Mouse (Mus musculus) neural tube, embryonic 12.5 days (tissue): ENCODE results near the gene Smco4. TPM values are rescaled to one million over a fixed set of nuclear protein-coding genes. Genes with fewer than 3 reads are reported as not detected.
A peak's percentile ranks its signal among the peaks of the same experiment; 100 is the strongest.

ENCODE experiments used
- ATAC-seq: fragments of 200-750 bp; cut with Nextera tagmentation; 2 replicates; pipeline ENCODE4 v1.8.0; 2017; ENCODE audit warnings: low read depth, mild to moderate bottlenecking, moderate TSS enrichment, moderate library complexity; ENCODE audit not compliant: low FRiP score
- H3K27ac ChIP-seq: fragments of 300-500 bp; sonication (generic); 2 replicates; pipeline ENCODE4 v1.5.1; 2016
- H3K27me3 ChIP-seq: fragments of 300-500 bp; sonication (generic); replicated peaks from 2 replicates; pipeline ENCODE4 v1.6.1; 2016; ENCODE audit warnings: mild to moderate bottlenecking
- H3K36me3 ChIP-seq: fragments of 300-500 bp; sonication (generic); 2 replicates; pipeline ENCODE4 v1.6.1; 2016; ENCODE audit warnings: mild to moderate bottlenecking
- H3K4me1 ChIP-seq: fragments of 300-500 bp; sonication (generic); 2 replicates; pipeline ENCODE4 v1.6.1; 2016
- H3K4me2 ChIP-seq: fragments of 300-500 bp; sonication (generic); replicated peaks from 2 replicates; pipeline ENCODE4 v1.6.1; 2016; ENCODE audit warnings: mild to moderate bottlenecking
- H3K4me3 ChIP-seq: fragments of 300-500 bp; sonication (generic); 2 replicates; pipeline ENCODE4 v1.5.1; 2016
- H3K9ac ChIP-seq: fragments of 300-500 bp; sonication (generic); 2 replicates; pipeline ENCODE4 v1.6.1; 2016; ENCODE audit warnings: mild to moderate bottlenecking
- H3K9me3 ChIP-seq: fragments of 300-500 bp; sonication (generic); 2 replicates; pipeline ENCODE4 v1.6.1; 2016; ENCODE audit warnings: mild to moderate bottlenecking
- WGBS: fragments of 180-500 bp; shearing (Covaris S2); methylation state at CpG from one replicate; pipeline ENCODE4 v1.1.7; 2016; 5-methylcytosine and 5-hydroxymethylcytosine counted together
- polyA plus RNA-seq: library from polyadenylated mRNA; unstranded; fragments of >200 nt; fragmentation: Nextera tagmentation; extraction: Ambion mirVana; gene quantifications from 2 replicates; pipeline ENCODE4 v1.2.1, GENCODE M21; 2016

The Smco4 gene
- polyA plus RNA-seq, 1 experiment from 2014 or later: 0.91 TPM

GRCm38 (mm10) chr9:15510557-15511310, 17.5 kb downstream of the Smco4 start:
- H3K9ac ChIP-seq: 0 out of 2 replicates have a peak overlapping the region, but pooled peaks have one; percentile 17
- no peak overlapping the region for H3K27ac ChIP-seq
- no peak overlapping the region for H3K4me3 ChIP-seq
- H3K9me3 ChIP-seq: no peaks in the 10 kb centered on the region
- WGBS: 59% methylated on average over 3 of the region's 3 CpGs
- no peaks in the 10 kb centered on the region for H3K36me3 ChIP-seq
- H3K4me2 ChIP-seq: no peak overlapping the region
- peaks cover 11% of the 10 kb centered on the region; the same call in 1 of the 2 replicates for H3K27me3 ChIP-seq
- peak; percentile 46; the same call in 1 of the 2 replicates for ATAC-seq
- H3K4me1 ChIP-seq: peaks cover 20% of the 10 kb centered on the region; the same call in 1 of the 2 replicates

- ATAC-seq: no peak
- H3K4me3 ChIP-seq: no peak overlapping the region
- peaks cover 20% of the 10 kb centered on the region; the same call in 1 of the 2 replicates for H3K4me1 ChIP-seq
- 80% methylated on average over 7 of the region's 7 CpGs for WGBS
- no peaks in the 10 kb centered on the region for H3K9me3 ChIP-seq
- H3K36me3 ChIP-seq: no peaks in the 10 kb centered on the region
- no peak overlapping the region for H3K9ac ChIP-seq
- H3K27ac ChIP-seq: no peak overlapping the region
- no peak overlapping the region for H3K4me2 ChIP-seq
- peaks cover 11% of the 10 kb centered on the region; the same call in 1 of the 2 replicates for H3K27me3 ChIP-seq
Observed at GRCm38 (mm10) chr9:15512918-15513317, 19.7 kb downstream of the Smco4 start.

GRCm38 (mm10) chr9:15516007-15516406, 22.8 kb downstream of the Smco4 start:
- Histone ChIP-seq H3K4me3 (no peak overlapping the region), H3K9me3 (no peaks in the 10 kb centered on the region), H3K27ac (no peak overlapping the region), H3K4me1 (peaks cover 8% of the 10 kb centered on the region; the same call in 1 of the 2 replicates), H3K9ac (no peak overlapping the region), H3K27me3 (peaks cover 11% of the 10 kb centered on the region; the same call in 1 of the 2 replicates), H3K4me2 (no peak overlapping the region), H3K36me3 (no peaks in the 10 kb centered on the region)
- ATAC-seq: no peak
- 55% methylated on average over 2 of the region's 2 CpGs for WGBS

DNA sequence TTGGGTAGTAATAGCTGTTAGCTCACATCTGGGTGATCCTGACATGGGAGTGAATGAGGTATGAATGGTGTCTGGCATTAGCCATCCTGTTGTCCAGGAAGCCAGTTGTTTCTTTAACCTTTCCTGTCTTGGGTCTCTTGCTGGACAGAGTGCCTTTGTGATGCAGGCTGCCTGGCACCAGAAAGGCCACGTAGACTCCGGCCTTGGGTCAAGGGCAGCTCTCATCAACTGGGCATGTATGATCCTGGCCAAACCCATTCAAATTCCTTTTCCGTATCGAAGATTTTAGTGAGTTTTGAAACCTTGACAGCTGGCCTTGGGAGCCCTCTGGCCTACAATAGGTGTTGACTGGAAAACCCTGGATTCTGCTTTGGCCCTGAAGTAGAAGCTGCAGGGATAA, 24.7 kb downstream of the Smco4 start:
- H3K9ac ChIP-seq: no peak overlapping the region
- 0 out of 2 replicates have a peak, but pooled peaks cover 4% of the 10 kb centered on the region for H3K27me3 ChIP-seq
- no peak for ATAC-seq
- 0 out of 2 replicates have a peak, but pooled peaks cover 6% of the 10 kb centered on the region for H3K4me1 ChIP-seq
- H3K9me3 ChIP-seq: no peaks in the 10 kb centered on the region
- WGBS: 76% methylated on average over 4 of the region's 4 CpGs
- H3K4me3 ChIP-seq: no peak overlapping the region
- H3K4me2 ChIP-seq: no peak overlapping the region
- H3K36me3 ChIP-seq: no peaks in the 10 kb centered on the region
- H3K27ac ChIP-seq: no peak overlapping the region

- 97% methylated on average over 10 of the region's 10 CpGs for WGBS
- Histone ChIP-seq H3K27ac (no peak overlapping the region), H3K36me3 (no peaks in the 10 kb centered on the region), H3K9ac (no peak overlapping the region), H3K4me1 (no peaks in the 10 kb centered on the region), H3K4me2 (no peak overlapping the region), H3K4me3 (no peak overlapping the region), H3K27me3 (no peaks in the 10 kb centered on the region), H3K9me3 (no peaks in the 10 kb centered on the region)
- no peak for ATAC-seq
Observed at GRCm38 (mm10) chr9:15522348-15522747, 29.1 kb downstream of the Smco4 start.

- H3K9ac ChIP-seq: no peak overlapping the region
- H3K36me3 ChIP-seq: no peaks in the 10 kb centered on the region
- H3K27me3 ChIP-seq: no peaks in the 10 kb centered on the region
- no peak overlapping the region for H3K4me2 ChIP-seq
- H3K9me3 ChIP-seq: no peaks in the 10 kb centered on the region
- no peak for ATAC-seq
- H3K27ac ChIP-seq: no peak overlapping the region
- no peak overlapping the region for H3K4me3 ChIP-seq
- WGBS: 86% methylated on average over 5 of the region's 5 CpGs
- no peaks in the 10 kb centered on the region for H3K4me1 ChIP-seq
Observed at GRCm38 (mm10) chr9:15522887-15523286, 29.7 kb downstream of the Smco4 start.

DNA sequence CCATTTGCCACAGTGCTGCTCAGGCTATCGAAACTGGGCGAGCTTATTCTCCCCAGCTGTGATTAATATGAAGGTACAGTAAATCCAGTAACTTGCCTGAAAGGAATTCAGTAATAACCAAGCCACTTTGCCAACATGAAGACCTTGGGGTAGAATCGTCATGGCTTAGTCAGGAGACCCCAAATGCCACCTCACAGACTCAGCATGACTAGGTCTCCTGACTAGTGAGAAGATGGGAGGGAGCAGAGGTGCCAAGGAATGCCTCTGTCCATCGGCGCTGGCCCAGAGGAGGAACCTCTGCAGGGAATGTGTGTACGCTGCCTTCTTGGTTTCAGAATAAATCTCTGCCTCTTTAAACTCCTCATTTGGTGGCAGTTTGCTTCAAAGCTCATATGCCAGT, 30.4 kb downstream of the Smco4 start:
- Histone ChIP-seq H3K4me3 (no peak overlapping the region), H3K9ac (no peak overlapping the region), H3K27ac (no peak overlapping the region), H3K4me1 (peaks cover 3% of the 10 kb centered on the region; the same call in 1 of the 2 replicates), H3K9me3 (no peaks in the 10 kb centered on the region), H3K36me3 (no peaks in the 10 kb centered on the region), H3K4me2 (no peak overlapping the region), H3K27me3 (no peaks in the 10 kb centered on the region)
- WGBS: 88% methylated on average over 6 of the region's 6 CpGs
- ATAC-seq: no peak

- Histone ChIP-seq H3K36me3 (no peaks in the 10 kb centered on the region), H3K4me1 (peaks cover 14% of the 10 kb centered on the region), H3K4me2 (no peak overlapping the region), H3K4me3 (no peak overlapping the region), H3K27me3 (no peaks in the 10 kb centered on the region), H3K9me3 (no peaks in the 10 kb centered on the region), H3K27ac (no peak overlapping the region), H3K9ac (no peak overlapping the region)
- WGBS: 79% methylated on average over 8 of the region's 8 CpGs
- no peak for ATAC-seq
Observed at GRCm38 (mm10) chr9:15525246-15525645, 32.0 kb downstream of the Smco4 start.

DNA sequence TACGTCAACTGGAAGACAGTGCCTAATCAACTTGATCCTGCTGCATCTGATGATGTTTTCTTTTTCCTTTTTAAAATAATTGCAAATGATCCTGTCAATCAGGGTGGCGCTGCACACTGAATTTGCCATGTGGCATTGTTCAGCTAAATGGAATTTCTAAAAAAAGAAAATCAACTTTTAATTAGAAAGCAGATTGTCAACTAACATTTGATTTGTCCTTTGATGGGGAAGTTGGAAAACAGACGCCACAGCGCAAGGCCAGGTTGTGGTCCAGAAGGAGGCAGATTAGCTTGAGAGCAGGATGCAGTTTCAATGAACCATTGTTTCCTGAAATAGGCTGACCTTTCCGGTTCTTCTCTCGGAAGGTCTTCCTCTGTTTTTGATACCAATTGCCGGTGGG, 33.3 kb downstream of the Smco4 start:
- Histone ChIP-seq H3K27me3 (no peaks in the 10 kb centered on the region), H3K4me2 (no peak overlapping the region), H3K9me3 (no peaks in the 10 kb centered on the region), H3K27ac (no peak overlapping the region), H3K9ac (no peak overlapping the region), H3K4me1 (peaks cover 14% of the 10 kb centered on the region), H3K36me3 (no peaks in the 10 kb centered on the region), H3K4me3 (no peak overlapping the region)
- no peak for ATAC-seq
- WGBS: 72% methylated on average over 7 of the region's 7 CpGs

DNA sequence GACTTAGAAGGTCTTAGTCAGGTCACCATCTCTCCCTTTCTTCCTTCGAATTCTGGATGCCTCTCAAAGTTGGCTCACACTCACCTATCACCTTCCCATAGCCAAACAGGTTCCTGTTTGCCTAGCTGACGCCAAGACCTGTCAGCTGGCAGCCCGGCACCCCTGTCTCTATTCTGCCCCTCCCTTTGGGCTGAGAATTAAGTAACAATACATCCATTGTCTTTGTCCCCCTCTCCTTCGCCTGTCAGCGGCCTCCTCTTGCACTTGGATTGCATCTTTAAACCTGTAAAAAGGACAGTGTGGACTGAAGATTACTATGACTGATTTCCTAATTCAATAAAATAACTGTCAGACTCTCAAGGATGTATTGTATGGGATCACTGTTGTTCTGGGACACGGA, 34.6 kb downstream of the Smco4 start:
- WGBS: 64% methylated on average over 6 of the region's 6 CpGs
- Histone ChIP-seq H3K36me3 (no peaks in the 10 kb centered on the region), H3K9me3 (no peaks in the 10 kb centered on the region), H3K9ac (no peak overlapping the region), H3K4me3 (no peak overlapping the region), H3K27ac (no peak overlapping the region), H3K4me1 (peaks cover 14% of the 10 kb centered on the region), H3K27me3 (no peaks in the 10 kb centered on the region), H3K4me2 (no peak overlapping the region)
- ATAC-seq: no peak

DNA sequence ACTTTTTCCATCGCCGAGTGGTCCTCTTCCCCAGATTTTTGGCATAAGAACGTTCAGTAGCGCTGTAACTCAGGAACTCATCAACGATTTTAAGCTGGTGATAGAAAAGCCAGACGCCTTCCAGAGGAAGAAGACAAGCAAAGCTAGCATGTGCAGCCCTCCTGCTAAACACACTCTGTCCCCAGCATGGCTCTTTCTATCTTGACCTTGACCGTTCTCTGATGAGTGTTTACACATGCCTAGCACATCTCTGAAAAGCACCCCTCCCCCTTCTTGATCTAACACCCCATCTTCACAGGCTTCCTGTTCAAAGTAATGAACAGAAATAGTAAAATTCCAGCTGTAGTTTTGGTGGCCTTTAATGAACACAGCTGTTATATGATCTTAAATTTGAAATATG, 35.1 kb downstream of the Smco4 start:
- Histone ChIP-seq H3K4me3 (no peak overlapping the region), H3K36me3 (no peaks in the 10 kb centered on the region), H3K27me3 (no peaks in the 10 kb centered on the region), H3K9me3 (no peaks in the 10 kb centered on the region), H3K4me2 (no peak overlapping the region), H3K4me1 (peaks cover 14% of the 10 kb centered on the region), H3K9ac (no peak overlapping the region), H3K27ac (no peak overlapping the region)
- no peak for ATAC-seq
- 90% methylated on average over 7 of the region's 7 CpGs for WGBS

- H3K9ac ChIP-seq: no peak overlapping the region
- no peaks in the 10 kb centered on the region for H3K27me3 ChIP-seq
- no peak overlapping the region for H3K4me2 ChIP-seq
- H3K36me3 ChIP-seq: no peaks in the 10 kb centered on the region
- 61% methylated on average over 8 of the region's 8 CpGs for WGBS
- no peak overlapping the region for H3K27ac ChIP-seq
- peak; percentile 70; the same call in 1 of the 2 replicates for ATAC-seq
- no peaks in the 10 kb centered on the region for H3K9me3 ChIP-seq
- H3K4me3 ChIP-seq: no peak overlapping the region
- peaks cover 23% of the 10 kb centered on the region for H3K4me1 ChIP-seq
Observed at GRCm38 (mm10) chr9:15529275-15529964, 36.2 kb downstream of the Smco4 start.
